Mouse (Mus musculus) CH12.LX (cell line): ENCODE measurements around the gene Dcps. TPM values are rescaled to one million over a fixed set of nuclear protein-coding genes. Genes with fewer than 3 reads are reported as not detected.

Source experiments
- DNase-seq: peaks from one replicate; pipeline ENCODE4 v3.0.0-alpha.2; 2013; ENCODE audit errors: extremely low read depth
- H3K27ac ChIP-seq: 2 replicates; pipeline ENCODE4 v1.5.1; 2012; ENCODE audit warnings: low read depth, mild to moderate bottlenecking, control low read depth, moderate library complexity; ENCODE audit not compliant: insufficient read depth
- H3K27me3 ChIP-seq: replicated peaks from 2 replicates; pipeline ENCODE3; 2012; ENCODE audit warnings: inconsistent platforms
- H3K36me3 ChIP-seq, 2 experiments: replicated peaks in 1 of 2; 2 replicates each; pipeline versions ENCODE3 to v1.6.1; 2012; ENCODE audit warnings: inconsistent platforms in 1 of 2, low read length in 1 of 2, mild to moderate bottlenecking in 1 of 2, mixed read lengths in 1 of 2, moderate library complexity in 1 of 2; ENCODE audit not compliant: control insufficient read depth in 1 of 2, insufficient read depth in 1 of 2
- H3K4me1 ChIP-seq, 2 experiments: 2 replicates each; pipeline ENCODE4 v1.6.1; 2012; ENCODE audit warnings: inconsistent platforms in 1 of 2, moderate library complexity in 1 of 2; ENCODE audit not compliant: insufficient read depth in 2 of 2, control insufficient read depth in 1 of 2
- H3K4me2 ChIP-seq: 2 replicates; pipeline ENCODE4 v1.6.1; 2012; ENCODE audit warnings: low read depth, mild to moderate bottlenecking, control low read depth; ENCODE audit not compliant: poor library complexity, insufficient read depth, severe bottlenecking
- H3K4me3 ChIP-seq, 3 experiments: fragments of 150-350 bp in 1 of 3; sonication (generic) in 1 of 3; replicated peaks in 1 of 3; 2 replicates each; pipeline versions ENCODE3 to v1.5.1; 2011 to 2012; ENCODE audit warnings: low read depth in 2 of 3, low read length in 2 of 3, mild to moderate bottlenecking in 2 of 3, moderate library complexity in 2 of 3, control low read depth in 1 of 3, improper control_type of control experiment in 1 of 3, inconsistent platforms in 1 of 3, mixed read lengths in 1 of 3; ENCODE audit not compliant: poor library complexity in 1 of 3
- H3K79me2 ChIP-seq: replicated peaks from 2 replicates; pipeline ENCODE4 v1.6.1; 2012; ENCODE audit warnings: mild to moderate bottlenecking, moderate library complexity; ENCODE audit not compliant: control insufficient read depth, poor library complexity, insufficient read depth, severe bottlenecking; ENCODE audit errors: extremely low read depth
- H3K9ac ChIP-seq: 2 replicates; pipeline ENCODE4 v1.6.1; 2012; ENCODE audit warnings: low read depth, mild to moderate bottlenecking, control low read depth, moderate library complexity; ENCODE audit not compliant: insufficient read depth
- H3K9me3 ChIP-seq: replicated peaks from 2 replicates; pipeline ENCODE3; 2012; ENCODE audit warnings: low read length, inconsistent platforms, mixed read lengths
- BHLHE40 ChIP-seq: IDR thresholded peaks from 2 replicates; pipeline ENCODE4 v1.6.1; 2011; ENCODE audit warnings: mild to moderate bottlenecking, low read depth, low read length, improper control_type of control experiment
- CHD1 ChIP-seq: IDR thresholded peaks from 2 replicates; pipeline ENCODE4 v1.6.1; 2012; ENCODE audit warnings: low read depth, low read length, improper control_type of control experiment, inconsistent platforms
- CHD2 ChIP-seq: IDR thresholded peaks from 2 replicates; pipeline ENCODE4 v1.6.1; 2011; ENCODE audit warnings: low read length, improper control_type of control experiment
- CTCF ChIP-seq, 2 experiments: IDR thresholded peaks in 1 of 2; conservative IDR thresholded peaks in 1 of 2; 2 replicates each; pipeline ENCODE4 v1.5.1; 2011 to 2012; ENCODE audit warnings: low read depth in 2 of 2, low read length in 2 of 2, improper control_type of control experiment in 1 of 2, inconsistent platforms in 1 of 2, mild to moderate bottlenecking in 1 of 2, moderate library complexity in 1 of 2
- E2F4 ChIP-seq: IDR thresholded peaks from 2 replicates; pipeline ENCODE4 v1.6.1; 2011; ENCODE audit warnings: low read depth, low read length, improper control_type of control experiment; ENCODE audit not compliant: insufficient replicate concordance
- ELF1 ChIP-seq: IDR thresholded peaks from 2 replicates; pipeline ENCODE4 v1.6.1; 2014; ENCODE audit warnings: low read depth, mild to moderate bottlenecking, inconsistent platforms, low read length, improper control_type of control experiment
- EP300 ChIP-seq: IDR thresholded peaks from 2 replicates; pipeline ENCODE4 v1.6.1; 2011; ENCODE audit warnings: low read length, improper control_type of control experiment
- ETS1 ChIP-seq: conservative IDR thresholded peaks from 2 replicates; pipeline ENCODE4 v1.6.1; 2012; ENCODE audit warnings: low read depth, mild to moderate bottlenecking, inconsistent platforms, low read length, improper control_type of control experiment, moderate library complexity
- GABPA ChIP-seq: IDR thresholded peaks from 2 replicates; pipeline ENCODE4 v1.6.1; 2012; ENCODE audit warnings: low read depth, low read length, improper control_type of control experiment, inconsistent platforms; ENCODE audit not compliant: insufficient replicate concordance
- HCFC1 ChIP-seq: IDR thresholded peaks from 2 replicates; pipeline ENCODE4 v1.6.1; 2012; ENCODE audit warnings: low read depth, mild to moderate bottlenecking, inconsistent platforms, low read length, improper control_type of control experiment
- IRF4 ChIP-seq: IDR thresholded peaks from 2 replicates; pipeline ENCODE4 v1.6.1; 2014; ENCODE audit warnings: low read depth, mild to moderate bottlenecking, inconsistent platforms, low read length, improper control_type of control experiment
- JUN ChIP-seq: IDR thresholded peaks from 2 replicates; pipeline ENCODE4 v1.6.1; 2011; ENCODE audit warnings: low read depth, mild to moderate bottlenecking, low read length, improper control_type of control experiment, moderate library complexity; ENCODE audit not compliant: insufficient read depth
- JUND ChIP-seq: conservative IDR thresholded peaks from 2 replicates; pipeline ENCODE4 v1.6.1; 2011; ENCODE audit warnings: low read depth, low read length, improper control_type of control experiment
- KAT2A ChIP-seq: IDR thresholded peaks from 2 replicates; pipeline ENCODE4 v1.6.1; 2012; ENCODE audit warnings: low read length, improper control_type of control experiment, inconsistent platforms; ENCODE audit not compliant: insufficient replicate concordance
- MAFK ChIP-seq: IDR thresholded peaks from 2 replicates; pipeline ENCODE4 v1.6.1; 2011; ENCODE audit warnings: low read length, improper control_type of control experiment; ENCODE audit not compliant: insufficient replicate concordance
- MAX ChIP-seq: IDR thresholded peaks from 2 replicates; pipeline ENCODE4 v1.6.1; 2011; ENCODE audit warnings: low read length, improper control_type of control experiment
- MAZ ChIP-seq: IDR thresholded peaks from 2 replicates; pipeline ENCODE4 v1.6.1; 2012; ENCODE audit warnings: low read depth, mild to moderate bottlenecking, inconsistent platforms, low read length, improper control_type of control experiment, moderate library complexity
- MEF2A ChIP-seq: IDR thresholded peaks from 2 replicates; pipeline ENCODE4 v1.6.1; 2014; ENCODE audit warnings: low read depth, mild to moderate bottlenecking, inconsistent platforms, low read length, improper control_type of control experiment, borderline replicate concordance
- MXI1 ChIP-seq: IDR thresholded peaks from 2 replicates; pipeline ENCODE4 v1.6.1; 2011; ENCODE audit warnings: mild to moderate bottlenecking, low read depth, low read length, improper control_type of control experiment
- MYC ChIP-seq: IDR thresholded peaks from 2 replicates; pipeline ENCODE4 v1.6.1; 2011; ENCODE audit warnings: low read depth, mild to moderate bottlenecking, improper control_type of control experiment, low read length
- NRF1 ChIP-seq: IDR thresholded peaks from 2 replicates; pipeline ENCODE4 v1.6.1; 2014; ENCODE audit warnings: low read depth, mild to moderate bottlenecking, inconsistent platforms, low read length, improper control_type of control experiment, moderate library complexity
- PAX5 ChIP-seq: IDR thresholded peaks from 2 replicates; pipeline ENCODE4 v1.6.1; 2012; ENCODE audit warnings: low read length, inconsistent platforms, mixed read lengths
- POLR2A ChIP-seq: IDR thresholded peaks from 2 replicates; pipeline ENCODE4 v1.6.1; 2011; ENCODE audit warnings: low read depth, mild to moderate bottlenecking, improper control_type of control experiment, low read length
- POLR2AphosphoS2 ChIP-seq: IDR thresholded peaks from 2 replicates; pipeline ENCODE4 v1.6.1; 2011; ENCODE audit warnings: low read depth, low read length, improper control_type of control experiment
- RAD21 ChIP-seq: IDR thresholded peaks from 2 replicates; pipeline ENCODE4 v1.6.1; 2011; ENCODE audit warnings: low read depth, mild to moderate bottlenecking, low read length, improper control_type of control experiment, moderate library complexity
- RCOR1 ChIP-seq: conservative IDR thresholded peaks from 2 replicates; pipeline ENCODE4 v1.6.1; 2012; ENCODE audit warnings: low read depth, mild to moderate bottlenecking, inconsistent platforms, low read length, improper control_type of control experiment
- SIN3A ChIP-seq: IDR thresholded peaks from 2 replicates; pipeline ENCODE4 v1.6.1; 2012; ENCODE audit warnings: low read length, improper control_type of control experiment, inconsistent platforms
- SMC3 ChIP-seq: IDR thresholded peaks from 2 replicates; pipeline ENCODE4 v1.6.1; 2011; ENCODE audit warnings: low read depth, low read length, improper control_type of control experiment
- TBP ChIP-seq: conservative IDR thresholded peaks from 2 replicates; pipeline ENCODE4 v1.6.1; 2011; ENCODE audit warnings: low read depth, low read length, improper control_type of control experiment
- TCF12 ChIP-seq: IDR thresholded peaks from 2 replicates; pipeline ENCODE4 v1.6.1; 2014; ENCODE audit warnings: low read depth, mild to moderate bottlenecking, inconsistent platforms, low read length, improper control_type of control experiment
- UBTF ChIP-seq: IDR thresholded peaks from 2 replicates; pipeline ENCODE4 v1.6.1; 2012; ENCODE audit warnings: low read depth, mild to moderate bottlenecking, inconsistent platforms, low read length, improper control_type of control experiment, moderate library complexity
- USF1 ChIP-seq: IDR thresholded peaks from 2 replicates; pipeline ENCODE4 v1.6.1; 2014; ENCODE audit warnings: low read depth, mild to moderate bottlenecking, inconsistent platforms, low read length, improper control_type of control experiment
- USF2 ChIP-seq: conservative IDR thresholded peaks from 2 replicates; pipeline ENCODE4 v1.6.1; 2011; ENCODE audit warnings: low read depth, low read length, improper control_type of control experiment
- ZC3H11A ChIP-seq: IDR thresholded peaks from 2 replicates; pipeline ENCODE4 v1.6.1; 2012; ENCODE audit warnings: low read depth, mild to moderate bottlenecking, inconsistent platforms, low read length, improper control_type of control experiment
- ZKSCAN1 ChIP-seq: IDR thresholded peaks from 2 replicates; pipeline ENCODE4 v1.6.1; 2012; ENCODE audit warnings: low read depth, inconsistent platforms, low read length, improper control_type of control experiment, borderline replicate concordance
- ZMIZ1 ChIP-seq: IDR thresholded peaks from 2 replicates; pipeline ENCODE4 v1.6.1; 2012; ENCODE audit warnings: low read depth, mild to moderate bottlenecking, inconsistent platforms, low read length, improper control_type of control experiment
- ZNF384 ChIP-seq: IDR thresholded peaks from 2 replicates; pipeline ENCODE4 v1.6.1; 2012; ENCODE audit warnings: low read depth, low read length, improper control_type of control experiment, inconsistent platforms
- dilution Hi-C: fragments of 300-500 bp; cut with MboI; formaldehyde crosslinking; loops from 2 replicates; pipeline ENCODE4 v1.14.3; 2020; ENCODE audit warnings: low sequenced_read_pairs; ENCODE audit not compliant: extremely low pct_unique_long_range_greater_than_20kb, extremely low pct_ligation_motif_present
- in situ Hi-C: fragments of 300-500 bp; cut with MboI; formaldehyde crosslinking; loops from 3 replicates; pipeline ENCODE4 v1.14.3; 2019; ENCODE audit warnings: low sequenced_read_pairs, low pct_ligation_motif_present, low pct_unique_long_range_greater_than_20kb, mixed read lengths
- polyA plus RNA-seq: library from polyadenylated mRNA; unstranded; fragments of >175 nt; gene quantifications from 2 replicates; pipeline ENCODE4 v1.2.1, GENCODE M21; 2012; ENCODE audit warnings: low read depth; ENCODE audit not compliant: insufficient read length
- total RNA-seq, 2 experiments: library from RNA; depleted of rRNA; stranded (reverse); fragments of 300-350 nt in 1 of 2; fragments of >200 nt in 1 of 2; gene quantifications; 2 replicates each; pipeline ENCODE4 v1.2.3; 2012 to 2014

Gene Dcps
- total and polyA plus RNA-seq, 3 experiments, result 64.3 to 113 (median 94.3) TPM

- Histone ChIP-seq H3K4me1 (peaks cover 5 to 24% of the 10 kb centered on the region in 2 experiments; a peak in 3 of 4 replicates), H3K4me2 (peak within 1 kb of the TSS; percentile 93), H3K9me3 (peaks cover 8% of the 10 kb centered on the region), H3K4me3 (peak within 1 kb of the TSS; percentile 95 to 99 (median 96)), H3K36me3 (peaks cover 62 to 78% of the 10 kb centered on the region in 2 experiments), H3K27me3 (no peaks in the 10 kb centered on the region), H3K27ac (peak within 1 kb of the TSS; percentile 54), H3K9ac (peak within 1 kb of the TSS; percentile 97), H3K79me2 (peaks cover 23% of the 10 kb centered on the region)
- DNase-seq, result peak; percentile 99
- in situ Hi-C loops (no loop called here), dilution Hi-C loops (no loop called here)
- TF ChIP-seq CHD1 (peak; percentile 76; the same call in 1 of the 2 replicates), HCFC1 (peak; percentile 94), E2F4 (peak; percentile 94), EP300 (no peak), ZKSCAN1 (no peak), SMC3 (no peak), POLR2A (peak; percentile 97), USF1 (no peak), MYC (peak; percentile 14), KAT2A (peak; percentile 85), TBP (peak; percentile 79; the same call in 1 of the 2 replicates), POLR2AphosphoS2 (peak; percentile 90; the same call in 1 of the 2 replicates), RAD21 (no peak; the same call in 1 of the 2 replicates), ZMIZ1 (peak; percentile 86), RCOR1 (peak; percentile 54; the same call in 1 of the 2 replicates), CTCF (conservative IDR thresholded peaks at IDR 0.05 in 1 of 2, IDR thresholded peaks at IDR 0.05 in 1 of 2; ENCODE audit: low read depth in 2 of 2, low read length in 2 of 2) (no peak), IRF4 (peak; percentile 84), ETS1 (peak; percentile 48; the same call in 1 of the 2 replicates), JUND (no peak), GABPA (peak; percentile 20; the same call in 1 of the 2 replicates), NRF1 (peak; percentile 46; the same call in 1 of the 2 replicates), UBTF (peak; percentile 37; the same call in 1 of the 2 replicates), ELF1 (peak; percentile 96), CHD2 (peak; percentile 96), MXI1 (peak; percentile 67), MAX (0 out of 2 replicates have a peak, but pooled peaks have one; percentile 34), MAFK (no peak), PAX5 (no peak), ZC3H11A (no peak), MAZ (peak; percentile 98), SIN3A (peak; percentile 63), TCF12 (peak; percentile 81), ZNF384 (peak; percentile 11; the same call in 1 of the 2 replicates), USF2 (no peak), MEF2A (peak; percentile 59; the same call in 1 of the 2 replicates), BHLHE40 (peak; percentile 49; the same call in 1 of the 2 replicates), JUN (no peak)
Observed at GRCm38 (mm10) chr9:35210542-35211474, 34.9 kb upstream of the Dcps start, which contains the start of gene Foxred1. TSS of gene Foxred1 (minus strand) at chr9:35211055.
